9 mouse cellular contexts compared by ENCODE assay signal in genomic region chr5:124452494-124453228, GRCm38 (mm10). TPM values are rescaled to one million over a fixed set of nuclear protein-coding genes. Genes with fewer than 3 reads are reported as not detected.
DNase-seq lines count a peak whose midpoint lies in the region; ATAC-seq lines count a peak whose summit lies in the region.
"Had no signal": no experiment of that assay in that cellular context is flagged by ENCODE, and none has a peak within 500 bp of the region (broad histone marks: within the 10 kb centered on the region; RNA-seq: fewer than 3 reads in every experiment).

No protein-coding gene starts in this region.

- peaks cover 38% of the 10 kb centered on the region for H3K4me1 ChIP-seq in embryonic facial prominence, embryonic 13.5 days
- H3K4me1 ChIP-seq in embryonic facial prominence, embryonic 10.5 days: peaks cover 19% of the 10 kb centered on the region
- H3K4me1 ChIP-seq in limb, embryonic 13.5 days: peaks cover 10% of the 10 kb centered on the region
- peaks cover 13% of the 10 kb centered on the region; the same call in 1 of the 2 replicates for H3K4me1 ChIP-seq in limb, embryonic 10.5 days
- peaks cover 8% of the 10 kb centered on the region; the same call in 1 of the 2 replicates for H3K4me1 ChIP-seq in hindbrain, embryonic 16.5 days (ENCODE audit: control insufficient read depth, insufficient read depth, low read depth, low read length)
- H3K4me1 ChIP-seq in stomach, embryonic 14.5 days (ENCODE audit: control insufficient read depth, insufficient read depth, low read length): peaks cover 8% of the 10 kb centered on the region; the same call in 1 of the 2 replicates

- 83% methylated on average over 15 of the region's 15 CpGs for WGBS in embryonic facial prominence, embryonic 13.5 days
- 84% methylated on average over 15 of the region's 15 CpGs for WGBS in embryonic facial prominence, embryonic 10.5 days
- 80% methylated on average over 15 of the region's 15 CpGs for WGBS in limb, embryonic 13.5 days
- 88% methylated on average over 15 of the region's 15 CpGs for WGBS in limb, embryonic 10.5 days
- 76% methylated on average over 15 of the region's 15 CpGs for WGBS in hindbrain, embryonic 16.5 days
- 77% methylated on average over 15 of the region's 15 CpGs for WGBS in stomach, embryonic 14.5 days

- H3K4me2 ChIP-seq in embryonic facial prominence, embryonic 13.5 days: no peak overlapping the region
- no peak overlapping the region for H3K4me2 ChIP-seq in limb, embryonic 13.5 days (replicated peaks)
- no peak overlapping the region for H3K4me2 ChIP-seq in hindbrain, embryonic 16.5 days (ENCODE audit: low read length)
- H3K4me2 ChIP-seq in stomach, embryonic 14.5 days (replicated peaks; ENCODE audit: low read depth, low read length): no peak overlapping the region

- no peaks in the 10 kb centered on the region for H3K9me3 ChIP-seq in embryonic facial prominence, embryonic 13.5 days
- no peaks in the 10 kb centered on the region for H3K9me3 ChIP-seq in embryonic facial prominence, embryonic 10.5 days
- H3K9me3 ChIP-seq in limb, embryonic 13.5 days: no peaks in the 10 kb centered on the region
- H3K9me3 ChIP-seq in limb, embryonic 10.5 days (replicated peaks): no peaks in the 10 kb centered on the region
- no peaks in the 10 kb centered on the region for H3K9me3 ChIP-seq in hindbrain, embryonic 16.5 days (ENCODE audit: control insufficient read depth, low read length)
- H3K9me3 ChIP-seq in stomach, embryonic 14.5 days (ENCODE audit: control insufficient read depth, low read depth, low read length): no peaks in the 10 kb centered on the region

- DNase-seq in embryonic facial prominence, embryonic 10.5 days (ENCODE audit: low spot score): no peak
- no peak for DNase-seq in limb, embryonic 10.5 days (ENCODE audit: low spot score)
- DNase-seq in adrenal gland, postnatal 25 days: no peak
- no peak for DNase-seq in lung, postnatal 25 days (ENCODE audit: low spot score)
- DNase-seq: lung, adult 2 months had no signal

- no peak overlapping the region; the same call in 1 of the 2 replicates for H3K4me3 ChIP-seq in embryonic facial prominence, embryonic 13.5 days
- no peak overlapping the region for H3K4me3 ChIP-seq in embryonic facial prominence, embryonic 10.5 days
- H3K4me3 ChIP-seq in limb, embryonic 13.5 days: no peak overlapping the region
- H3K4me3 ChIP-seq in limb, embryonic 10.5 days: no peak overlapping the region
- H3K4me3 ChIP-seq in hindbrain, embryonic 16.5 days (ENCODE audit: low read length): no peak overlapping the region
- no peak overlapping the region for H3K4me3 ChIP-seq in stomach, embryonic 14.5 days (ENCODE audit: low read depth, low read length)

- peak overlapping the region; percentile 22; the same call in 1 of the 2 replicates for H3K27ac ChIP-seq in embryonic facial prominence, embryonic 13.5 days
- H3K27ac ChIP-seq in embryonic facial prominence, embryonic 10.5 days (replicated peaks): no peak overlapping the region
- H3K27ac ChIP-seq in limb, embryonic 13.5 days: peak overlapping the region; percentile 39; the same call in 1 of the 2 replicates
- no peak overlapping the region; the same call in 1 of the 2 replicates for H3K27ac ChIP-seq in limb, embryonic 10.5 days
- H3K27ac ChIP-seq in hindbrain, embryonic 16.5 days (ENCODE audit: low read depth, low read length): peak overlapping the region; percentile 69; the same call in 1 of the 2 replicates
- peak overlapping the region; percentile 15; the same call in 1 of the 2 replicates for H3K27ac ChIP-seq in stomach, embryonic 14.5 days (ENCODE audit: low read length)

- H3K36me3 ChIP-seq in embryonic facial prominence, embryonic 13.5 days: peaks cover 94% of the 10 kb centered on the region
- H3K36me3 ChIP-seq in embryonic facial prominence, embryonic 10.5 days (replicated peaks): peaks cover 100% of the 10 kb centered on the region
- peaks cover 99% of the 10 kb centered on the region for H3K36me3 ChIP-seq in limb, embryonic 13.5 days
- peaks cover 100% of the 10 kb centered on the region for H3K36me3 ChIP-seq in limb, embryonic 10.5 days
- peaks cover 57% of the 10 kb centered on the region for H3K36me3 ChIP-seq in hindbrain, embryonic 16.5 days (ENCODE audit: control insufficient read depth, insufficient read depth, low read length)
- peaks cover 91% of the 10 kb centered on the region for H3K36me3 ChIP-seq in stomach, embryonic 14.5 days (ENCODE audit: control insufficient read depth, insufficient read depth, low read length)

- no peak for ATAC-seq in embryonic facial prominence, embryonic 13.5 days (ENCODE audit: insufficient number of reproducible peaks, insufficient read depth, low FRiP score, low TSS enrichment, low read depth)
- no peak for ATAC-seq in limb, embryonic 13.5 days (ENCODE audit: low FRiP score, low read depth)
- no peak for ATAC-seq in hindbrain, embryonic 16.5 days
- ATAC-seq in stomach, embryonic 14.5 days (ENCODE audit: insufficient number of reproducible peaks, insufficient read depth, low FRiP score, low read depth): no peak

- H3K27me3 ChIP-seq in embryonic facial prominence, embryonic 13.5 days: no peaks in the 10 kb centered on the region
- H3K27me3 ChIP-seq in embryonic facial prominence, embryonic 10.5 days (replicated peaks; ENCODE audit: low read depth, poor library complexity, severe bottlenecking): no peaks in the 10 kb centered on the region
- H3K27me3 ChIP-seq in limb, embryonic 13.5 days: no peaks in the 10 kb centered on the region
- H3K27me3 ChIP-seq in limb, embryonic 10.5 days (ENCODE audit: low read depth, poor library complexity, severe bottlenecking): no peaks in the 10 kb centered on the region
- no peaks in the 10 kb centered on the region for H3K27me3 ChIP-seq in hindbrain, embryonic 16.5 days (replicated peaks; ENCODE audit: control insufficient read depth, insufficient read depth, low read length)
- H3K27me3 ChIP-seq in stomach, embryonic 14.5 days (ENCODE audit: control insufficient read depth, insufficient read depth, low read length): no peaks in the 10 kb centered on the region

- no peak overlapping the region for H3K9ac ChIP-seq in embryonic facial prominence, embryonic 13.5 days
- no peak overlapping the region for H3K9ac ChIP-seq in limb, embryonic 13.5 days
- H3K9ac ChIP-seq in hindbrain, embryonic 16.5 days (ENCODE audit: low read depth, low read length): no peak overlapping the region
- H3K9ac ChIP-seq in stomach, embryonic 14.5 days (replicated peaks; ENCODE audit: low read depth, low read length): no peak overlapping the region

RNA-seq across cellular contexts. Expression of gene Kmt5a, which starts 12.9 kb away (rescaled TPM):
- 43.4 and 45.5 TPM in 2 replicates for polyA plus RNA-seq in embryonic facial prominence, embryonic 13.5 days (2015; fragmentation: Nextera tagmentation; extraction: Ambion mirVana)
- polyA plus RNA-seq in embryonic facial prominence, embryonic 10.5 days (2016; fragmentation: Nextera tagmentation; extraction: Ambion mirVana): 48.5 and 55.7 TPM in 2 replicates
- polyA plus RNA-seq in limb, embryonic 13.5 days (2015; fragmentation: Nextera tagmentation; extraction: Ambion mirVana): 36.0 and 37.6 TPM in 2 replicates
- 52.3 and 71.3 TPM in 2 replicates for polyA plus RNA-seq in limb, embryonic 10.5 days (2016; fragmentation: Nextera tagmentation; extraction: Ambion mirVana)
- 12.0 and 14.6 TPM in 2 replicates for polyA plus RNA-seq in hindbrain, embryonic 16.5 days (2015; fragmentation: Nextera tagmentation; extraction: Ambion mirVana)
- polyA plus RNA-seq in stomach, embryonic 14.5 days (2014; fragmentation: Nextera tagmentation; extraction: Ambion mirVana): 52.9 and 59.8 TPM in 2 replicates
- 216 and 296 TPM in 2 replicates for total RNA-seq in adrenal gland, postnatal 25 days (2021)

RNA-seq across cellular contexts. Expression of gene Rilpl2, which starts 25.5 kb away (rescaled TPM):
- polyA plus RNA-seq in embryonic facial prominence, embryonic 13.5 days (2015; fragmentation: Nextera tagmentation; extraction: Ambion mirVana): 39.8 and 40.1 TPM in 2 replicates
- polyA plus RNA-seq in embryonic facial prominence, embryonic 10.5 days (2016; fragmentation: Nextera tagmentation; extraction: Ambion mirVana): 24.9 and 26.0 TPM in 2 replicates
- 34.6 and 37.2 TPM in 2 replicates for polyA plus RNA-seq in limb, embryonic 13.5 days (2015; fragmentation: Nextera tagmentation; extraction: Ambion mirVana)
- 26.8 and 31.1 TPM in 2 replicates for polyA plus RNA-seq in limb, embryonic 10.5 days (2016; fragmentation: Nextera tagmentation; extraction: Ambion mirVana)
- polyA plus RNA-seq in hindbrain, embryonic 16.5 days (2015; fragmentation: Nextera tagmentation; extraction: Ambion mirVana): 28.5 and 31.8 TPM in 2 replicates
- polyA plus RNA-seq in stomach, embryonic 14.5 days (2014; fragmentation: Nextera tagmentation; extraction: Ambion mirVana): 30.6 and 31.7 TPM in 2 replicates
- total RNA-seq in adrenal gland, postnatal 25 days (2021): 27.0 TPM in 2 replicates

RNA-seq across cellular contexts. Expression of gene Sbno1, which starts 26.9 kb away (rescaled TPM):
- 93.7 and 97.7 TPM in 2 replicates for polyA plus RNA-seq in embryonic facial prominence, embryonic 13.5 days (2015; fragmentation: Nextera tagmentation; extraction: Ambion mirVana)
- polyA plus RNA-seq in embryonic facial prominence, embryonic 10.5 days (2016; fragmentation: Nextera tagmentation; extraction: Ambion mirVana): 98.3 and 103 TPM in 2 replicates
- polyA plus RNA-seq in limb, embryonic 13.5 days (2015; fragmentation: Nextera tagmentation; extraction: Ambion mirVana): 102 and 104 TPM in 2 replicates
- 82.8 and 93.6 TPM in 2 replicates for polyA plus RNA-seq in limb, embryonic 10.5 days (2016; fragmentation: Nextera tagmentation; extraction: Ambion mirVana)
- polyA plus RNA-seq in hindbrain, embryonic 16.5 days (2015; fragmentation: Nextera tagmentation; extraction: Ambion mirVana): 83.6 and 84.3 TPM in 2 replicates
- 95.3 and 104 TPM in 2 replicates for polyA plus RNA-seq in stomach, embryonic 14.5 days (2014; fragmentation: Nextera tagmentation; extraction: Ambion mirVana)
- 91.4 and 104 TPM in 2 replicates for total RNA-seq in adrenal gland, postnatal 25 days (2021)

RNA-seq across cellular contexts. Expression of gene Snrnp35, which starts 30.3 kb away (rescaled TPM):
- polyA plus RNA-seq in embryonic facial prominence, embryonic 13.5 days (2015; fragmentation: Nextera tagmentation; extraction: Ambion mirVana): 25.9 and 28.3 TPM in 2 replicates
- 28.3 and 28.8 TPM in 2 replicates for polyA plus RNA-seq in embryonic facial prominence, embryonic 10.5 days (2016; fragmentation: Nextera tagmentation; extraction: Ambion mirVana)
- polyA plus RNA-seq in limb, embryonic 13.5 days (2015; fragmentation: Nextera tagmentation; extraction: Ambion mirVana): 24.3 and 28.2 TPM in 2 replicates
- 30.8 and 32.2 TPM in 2 replicates for polyA plus RNA-seq in limb, embryonic 10.5 days (2016; fragmentation: Nextera tagmentation; extraction: Ambion mirVana)
- 19.6 and 21.9 TPM in 2 replicates for polyA plus RNA-seq in hindbrain, embryonic 16.5 days (2015; fragmentation: Nextera tagmentation; extraction: Ambion mirVana)
- polyA plus RNA-seq in stomach, embryonic 14.5 days (2014; fragmentation: Nextera tagmentation; extraction: Ambion mirVana): 11.5 and 14.2 TPM in 2 replicates
- 20.7 TPM in 2 replicates for total RNA-seq in adrenal gland, postnatal 25 days (2021)

Comparison
In these comparisons a context has a peak if more than half of its experiments do, and no peak if none do; other contexts are left out.
1. H3K27ac ChIP-seq: peak in embryonic facial prominence, embryonic 13.5 days (single experiment), limb, embryonic 13.5 days (single experiment), hindbrain, embryonic 16.5 days (single experiment) and stomach, embryonic 14.5 days (single experiment); none in embryonic facial prominence, embryonic 10.5 days (single experiment) and limb, embryonic 10.5 days (single experiment).